Mouse (Mus musculus) layer of hippocampus, adult 6 months (tissue): ENCODE measurements around the gene Ramp3. TPM values are rescaled to one million over a fixed set of nuclear protein-coding genes. Genes with fewer than 3 reads are reported as not detected.

Experiments used
- long read RNA-seq, 2 experiments: library from polyadenylated mRNA; unstranded; transcript quantifications; one replicate each; pipeline ENCODE4 v2.0.0; 2019 to 2020
- polyA plus RNA-seq: library from polyadenylated mRNA; unstranded; fragments of <200 nt; fragmentation: Nextera tagmentation; gene quantifications from 2 replicates; pipeline ENCODE4 v1.2.3, GENCODE M21; 2021

Ramp3 gene
- polyA plus RNA-seq: 7.1 and 9.5 TPM in 2 replicates
- long read RNA-seq, experiment 1, transcript Ramp3-201 (3 exons, 1,233 nt): major isoform, 11 of 12 reads
- long read RNA-seq, experiment 1, partial matches to known transcripts: 0 of 12 reads
- long read RNA-seq, experiment 1, other reads (novel, unspliced or antisense): 1 of 12 reads
- long read RNA-seq, experiment 2, transcript Ramp3-201 (3 exons, 1,233 nt): major isoform, 17 of 18 reads
- long read RNA-seq, experiment 2, partial matches to known transcripts: 0 of 18 reads
- long read RNA-seq, experiment 2, other reads (novel, unspliced or antisense): 1 of 18 reads

DNA sequence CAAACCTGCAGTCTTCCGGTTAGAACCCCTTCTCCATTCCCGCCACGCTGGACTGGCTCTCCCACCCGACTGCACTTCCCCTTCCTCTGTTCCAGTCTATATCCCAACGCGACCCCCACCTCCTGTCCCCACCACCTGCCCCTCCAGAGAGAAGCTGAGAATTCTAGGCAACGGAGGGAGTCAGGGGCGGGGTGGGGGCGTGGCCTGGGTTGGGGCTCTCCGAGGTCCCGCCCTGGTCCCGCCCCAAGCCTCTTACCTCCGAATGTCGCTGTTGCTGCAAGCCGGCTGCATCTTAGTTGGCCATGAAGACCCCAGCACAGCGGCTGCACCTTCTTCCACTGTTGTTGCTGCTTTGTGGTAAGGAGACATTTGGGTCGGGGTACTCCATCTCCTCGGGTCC is at the start of gene Ramp3:
Gene Ramp3, plus strand, starts transcription at position 251 of the 400 bp plus-strand sequence.

GRCm38 (mm10) chr11:6625478-6626387 is 32.6 kb upstream of the Ramp3 start, which contains the start of gene Tbrg4:
Gene Tbrg4, minus strand, starts transcription at chr11:6626067.

DNA sequence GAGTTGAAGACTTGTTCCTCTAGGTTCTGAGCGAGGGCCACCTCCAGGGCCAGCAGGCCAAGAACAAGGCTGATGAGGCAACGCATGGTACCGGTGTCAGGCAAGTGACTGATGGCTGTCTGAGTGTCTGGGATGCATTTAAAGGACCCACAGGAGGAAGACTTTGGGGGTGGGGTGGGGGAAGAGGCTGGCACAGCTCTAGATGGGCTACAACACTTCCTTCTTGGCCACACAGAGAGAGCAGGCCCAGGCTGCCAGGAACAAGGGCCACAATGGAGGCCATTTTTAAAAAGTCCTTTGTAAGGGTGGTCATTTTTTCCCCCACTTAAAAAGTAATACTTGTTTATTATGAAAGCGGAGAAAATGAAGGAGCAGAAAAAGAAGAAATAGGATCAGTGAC is 19.8 kb upstream of the Ramp3 start, which contains the start of gene Wap:
Gene Wap, minus strand, starts transcription at position 101 of the 400 bp plus-strand sequence.

Other genes with a start within 250 kb of the Ramp3 start
- 6,575 and 7,918 TPM in 2 replicates for gene Ppia, start 243.1 kb upstream of the Ramp3 start, polyA plus RNA-seq
- 202 and 227 TPM in 2 replicates for gene H2afv, start 214.1 kb upstream of the Ramp3 start, polyA plus RNA-seq
- 23.8 and 28.2 TPM in 2 replicates for gene Purb, start 182.6 kb upstream of the Ramp3 start, polyA plus RNA-seq
- 0.24 and 0.29 TPM in 2 replicates for gene Myo1g, start 137.6 kb upstream of the Ramp3 start, polyA plus RNA-seq
- 39.0 and 41.6 TPM in 2 replicates for gene Ccm2, start 111.6 kb upstream of the Ramp3 start, polyA plus RNA-seq
- gene Nacad, start 52.5 kb upstream of the Ramp3 start, polyA plus RNA-seq: 11.0 and 14.2 TPM in 2 replicates
- 15.8 and 21.1 TPM in 2 replicates for gene Tbrg4, start 32.5 kb upstream of the Ramp3 start, polyA plus RNA-seq
- gene Wap, start 19.9 kb upstream of the Ramp3 start, polyA plus RNA-seq: not detected in 2 replicates
- gene Gm11983, start 179.1 kb downstream of the Ramp3 start, polyA plus RNA-seq: not detected in 2 replicates